Mouse (Mus musculus) heart, embryonic 14.5 days (tissue): ENCODE results near the gene Soga1. TPM values are rescaled to one million over a fixed set of nuclear protein-coding genes. Genes with fewer than 3 reads are reported as not detected.
A peak's percentile ranks its signal among the peaks of the same experiment; 100 is the strongest.

Source experiments
- ATAC-seq: fragments of 200-750 bp; cut with Nextera tagmentation; 2 replicates; pipeline ENCODE4 v1.8.0; 2017; ENCODE audit warnings: low read depth, moderate TSS enrichment; ENCODE audit not compliant: insufficient number of reproducible peaks, insufficient read depth, low FRiP score
- H3K27ac ChIP-seq, 2 experiments: fragments of 200-500 bp in 1 of 2; fragments of 300-500 bp in 1 of 2; sonication (generic) in 1 of 2; replicated peaks in 1 of 2; 2 replicates each; pipeline ENCODE4 v1.5.1; 2012 to 2014; ENCODE audit warnings: low read depth in 2 of 2, low read length in 2 of 2, control low read depth in 1 of 2, mild to moderate bottlenecking in 1 of 2, mixed read lengths in 1 of 2; ENCODE audit not compliant: control insufficient read depth in 1 of 2, insufficient read depth in 1 of 2
- H3K27me3 ChIP-seq: fragments of 300-500 bp; sonication (generic); 2 replicates; pipeline ENCODE4 v1.6.1; 2014; ENCODE audit warnings: mild to moderate bottlenecking, low read length, control low read depth; ENCODE audit not compliant: control insufficient read depth, insufficient read depth
- H3K36me3 ChIP-seq: fragments of 300-500 bp; sonication (generic); 2 replicates; pipeline ENCODE4 v1.6.1; 2014; ENCODE audit warnings: mild to moderate bottlenecking, control low read depth, low read length, mixed read lengths; ENCODE audit not compliant: control insufficient read depth, insufficient read depth
- H3K4me1 ChIP-seq, 2 experiments: fragments of 200-500 bp in 1 of 2; fragments of 300-500 bp in 1 of 2; sonication (generic) in 1 of 2; 2 replicates each; pipeline ENCODE4 v1.6.1; 2012 to 2014; ENCODE audit warnings: low read length in 2 of 2, control low read depth in 1 of 2, mixed read lengths in 1 of 2; ENCODE audit not compliant: control insufficient read depth in 2 of 2, insufficient read depth in 2 of 2
- H3K4me2 ChIP-seq: fragments of 300-500 bp; sonication (generic); 2 replicates; pipeline ENCODE4 v1.6.1; 2014; ENCODE audit warnings: mild to moderate bottlenecking, low read length
- H3K4me3 ChIP-seq, 2 experiments: fragments of 200-500 bp in 1 of 2; fragments of 300-500 bp in 1 of 2; sonication (generic) in 1 of 2; 2 replicates each; pipeline ENCODE4 v1.5.1; 2012 to 2014; ENCODE audit warnings: low read length in 2 of 2, mild to moderate bottlenecking in 2 of 2, control low read depth in 1 of 2, low read depth in 1 of 2, moderate library complexity in 1 of 2; ENCODE audit not compliant: control insufficient read depth in 1 of 2, insufficient read depth in 1 of 2
- H3K9ac ChIP-seq: fragments of 300-500 bp; sonication (generic); 2 replicates; pipeline ENCODE4 v1.6.1; 2014; ENCODE audit warnings: mild to moderate bottlenecking, low read length
- H3K9me3 ChIP-seq: fragments of 300-500 bp; sonication (generic); 2 replicates; pipeline ENCODE4 v1.6.1; 2016; ENCODE audit warnings: low read length, control low read depth; ENCODE audit not compliant: control insufficient read depth
- WGBS: fragments of 180-500 bp; shearing (Covaris S2); extraction: QIAGEN DNeasy Blood & Tissue Kit; methylation state at CpG from one replicate; pipeline ENCODE4 v1.1.7; 2014; 5-methylcytosine and 5-hydroxymethylcytosine counted together
- polyA plus RNA-seq: library from polyadenylated mRNA; unstranded; fragments of >200 nt; fragmentation: Nextera tagmentation; extraction: Ambion mirVana; gene quantifications from 2 replicates; pipeline ENCODE4 v1.2.1, GENCODE M21; 2014

Gene Soga1
- polyA plus RNA-seq, 1 experiment from 2014 or later = 5.0 TPM

DNA sequence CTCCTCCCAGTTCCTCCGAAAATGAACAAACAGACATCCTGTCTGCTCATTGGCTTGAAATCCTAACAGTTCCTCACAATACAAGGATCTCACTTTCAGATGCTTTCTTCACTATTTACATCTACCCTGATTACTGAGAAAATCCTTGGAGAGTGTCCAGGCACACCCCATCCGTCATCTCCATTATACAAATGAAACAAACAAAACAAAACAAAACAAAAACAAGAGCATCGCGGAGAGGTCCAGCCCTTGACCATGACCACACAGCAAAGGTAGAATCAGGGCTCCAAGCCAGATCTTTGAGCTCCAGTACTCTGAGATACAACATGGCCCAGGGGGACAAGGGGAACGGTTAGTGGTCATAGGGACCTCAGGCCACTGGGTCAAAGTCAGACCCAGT is 4.3 kb downstream of the Soga1 start:
- ATAC-seq = no peak

DNA sequence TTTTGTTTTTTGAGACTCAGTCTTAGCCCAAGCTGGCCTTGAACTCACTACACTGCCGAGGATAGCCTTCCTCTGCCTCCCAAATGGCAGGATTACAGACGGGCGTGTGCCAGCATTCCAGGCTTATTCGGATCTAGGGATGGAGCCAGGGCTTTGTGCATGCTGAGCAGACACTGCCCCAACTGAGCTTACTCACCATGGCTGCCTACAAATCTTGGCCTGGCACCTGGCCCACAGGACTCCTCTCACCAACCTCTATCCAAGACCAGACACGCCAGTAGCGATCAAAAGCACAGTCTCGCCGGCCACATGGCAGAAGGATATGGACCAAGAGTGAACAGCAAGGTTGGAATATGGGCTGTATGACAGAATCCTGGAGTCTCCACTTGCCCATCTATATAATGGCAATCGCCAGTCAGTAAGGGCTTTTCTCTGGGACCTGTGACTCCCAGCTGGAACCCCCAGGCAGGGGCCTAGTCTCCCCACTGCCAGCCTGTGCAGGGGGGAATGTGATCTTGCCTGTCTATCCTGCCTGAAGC is 4.8 kb downstream of the Soga1 start:
- Histone ChIP-seq H3K27ac (peak overlapping the region in 1 of 2 experiments; percentile 28; a peak in 2 of 4 replicates), H3K9ac (0 out of 2 replicates have a peak overlapping the region, but pooled peaks have one; percentile 21), H3K36me3 (peaks cover 23% of the 10 kb centered on the region), H3K4me2 (peak overlapping the region; percentile 91; the same call in 1 of the 2 replicates), H3K4me1 (peaks cover 72 to 82% of the 10 kb centered on the region in 2 experiments), H3K9me3 (no peaks in the 10 kb centered on the region), H3K4me3 (no peak overlapping the region), H3K27me3 (no peaks in the 10 kb centered on the region)
- 74% methylated on average over 9 of the region's 9 CpGs for WGBS
- no peak for ATAC-seq

More for the DNA sequence above, 4.3 kb downstream of the Soga1 start:
- Histone ChIP-seq H3K4me2 (peak overlapping the region; percentile 91; the same call in 1 of the 2 replicates), H3K27me3 (no peaks in the 10 kb centered on the region), H3K4me3 (no peak overlapping the region), H3K4me1 (peaks cover 69 to 78% of the 10 kb centered on the region in 2 experiments), H3K36me3 (peaks cover 23% of the 10 kb centered on the region), H3K9me3 (no peaks in the 10 kb centered on the region), H3K27ac (peak overlapping the region in 1 of 2 experiments; percentile 94; a peak in 1 of 4 replicates), H3K9ac (0 out of 2 replicates have a peak overlapping the region, but pooled peaks have one; percentile 21)
- WGBS = 72% methylated on average over 5 of the region's 5 CpGs

DNA sequence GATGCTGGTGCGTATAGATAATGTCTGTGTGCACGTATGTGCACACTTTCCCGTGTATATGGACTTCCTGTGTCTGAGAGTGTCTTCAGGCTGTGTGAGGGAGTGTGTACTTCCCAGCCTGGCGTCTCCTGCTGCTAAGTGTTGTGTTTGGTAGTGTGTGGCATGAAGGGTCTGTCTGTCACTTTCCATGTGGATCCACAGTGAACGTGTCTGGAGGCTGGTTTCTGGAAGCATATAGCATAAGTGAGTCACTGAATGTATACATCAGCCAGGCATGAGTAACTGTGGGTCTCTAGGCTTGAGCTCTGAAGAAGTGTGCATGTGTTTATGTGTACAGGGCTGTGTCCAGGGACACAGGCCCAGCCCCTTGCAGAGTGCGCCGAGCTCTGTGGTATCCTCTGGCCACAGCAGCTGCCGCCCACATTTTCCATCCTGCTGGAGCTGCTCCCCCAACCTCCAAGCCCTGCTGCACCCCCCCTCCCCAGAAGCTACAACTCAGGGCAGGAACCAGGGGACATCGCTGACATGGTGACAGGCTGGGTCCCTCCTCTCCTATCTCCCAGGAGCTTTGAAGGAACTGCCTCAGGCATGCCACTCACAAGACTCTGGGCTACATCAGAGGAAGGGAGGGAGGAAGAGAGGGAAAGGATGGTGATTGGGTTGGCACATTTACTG is 5.5 kb downstream of the Soga1 start:
- Histone ChIP-seq H3K36me3 (peaks cover 23% of the 10 kb centered on the region), H3K4me3 (no peak overlapping the region), H3K4me1 (peaks cover 79 to 89% of the 10 kb centered on the region in 2 experiments), H3K27me3 (no peaks in the 10 kb centered on the region), H3K9me3 (no peaks in the 10 kb centered on the region), H3K9ac (no peak overlapping the region), H3K27ac (peak overlapping the region in 1 of 2 experiments; percentile 96; a peak in 1 of 4 replicates), H3K4me2 (no peak overlapping the region)
- 50% methylated on average over 9 of the region's 9 CpGs for WGBS
- ATAC-seq = no peak

DNA sequence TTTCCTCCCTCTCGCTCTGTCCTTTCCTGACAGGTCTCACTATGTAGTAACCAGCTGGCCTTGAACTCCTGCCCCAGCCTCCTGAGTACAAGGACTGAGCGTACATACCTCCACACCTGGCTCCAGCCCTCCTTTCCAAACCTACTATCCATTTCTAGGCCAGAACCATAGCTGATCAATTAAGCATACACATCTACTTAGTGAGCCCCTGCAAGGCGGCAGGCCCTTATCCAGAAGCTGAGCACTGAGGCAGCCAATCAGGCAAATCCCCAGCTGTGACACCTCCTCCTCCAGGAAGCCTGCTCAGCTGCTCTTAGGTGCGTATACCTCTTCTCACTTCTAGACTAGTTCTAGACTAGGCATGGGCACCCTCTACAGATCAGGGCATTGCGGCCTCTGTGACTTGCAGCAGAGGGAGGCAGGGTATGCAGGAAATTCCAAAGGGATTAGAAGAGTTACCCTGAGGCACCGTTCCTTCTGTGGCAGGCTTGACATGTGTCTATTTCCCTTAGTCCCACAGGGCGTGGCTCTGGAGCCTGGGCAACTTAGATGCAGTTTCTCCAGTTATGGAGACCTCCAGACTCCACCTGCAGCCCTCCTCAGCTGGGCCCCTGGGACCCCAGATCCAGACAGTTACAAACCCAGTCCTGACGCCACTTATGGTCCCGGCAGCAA is 6.6 kb downstream of the Soga1 start:
- 65% methylated on average over 9 of the region's 9 CpGs for WGBS
- H3K27ac ChIP-seq = peak overlapping the region; percentile 73 to 96
- H3K27me3 ChIP-seq = no peaks in the 10 kb centered on the region
- H3K4me3 ChIP-seq = no peak overlapping the region
- peaks cover 79 to 99% of the 10 kb centered on the region in 2 experiments for H3K4me1 ChIP-seq
- ATAC-seq = no peak
- no peak overlapping the region for H3K4me2 ChIP-seq
- H3K9ac ChIP-seq = peak overlapping the region; percentile 49; the same call in 1 of the 2 replicates
- peaks cover 23% of the 10 kb centered on the region for H3K36me3 ChIP-seq
- no peaks in the 10 kb centered on the region for H3K9me3 ChIP-seq

DNA sequence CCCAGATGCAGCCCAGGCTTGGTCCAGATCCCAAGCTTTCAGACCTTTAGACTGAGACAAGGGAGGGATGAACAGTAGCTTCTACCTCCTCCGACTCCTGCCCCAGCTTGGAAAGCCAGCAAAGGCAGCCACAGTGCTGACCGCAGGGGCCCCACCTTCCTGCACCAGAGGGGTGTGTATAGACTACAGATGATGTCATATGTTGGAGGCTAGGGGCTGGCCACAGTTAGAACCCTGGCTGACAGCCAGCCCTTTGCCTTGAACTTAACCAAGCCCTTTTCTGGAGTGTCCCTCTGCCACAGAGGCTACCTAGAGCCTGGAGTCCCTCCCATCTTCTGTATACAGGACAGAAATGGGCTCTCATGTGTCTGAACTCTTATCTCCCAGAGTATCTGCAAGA is 7.5 kb downstream of the Soga1 start:
- H3K4me1 ChIP-seq = peaks cover 76 to 99% of the 10 kb centered on the region in 2 experiments
- ATAC-seq = peak; percentile 73
- no peaks in the 10 kb centered on the region for H3K9me3 ChIP-seq
- H3K36me3 ChIP-seq = peaks cover 19% of the 10 kb centered on the region
- no peaks in the 10 kb centered on the region for H3K27me3 ChIP-seq
- H3K9ac ChIP-seq = peak overlapping the region; percentile 70
- peak overlapping the region; percentile 92 to 96 for H3K27ac ChIP-seq
- 5% methylated on average over 2 of the region's 2 CpGs for WGBS
- peak overlapping the region; percentile 45 for H3K4me2 ChIP-seq
- H3K4me3 ChIP-seq = no peak overlapping the region

DNA sequence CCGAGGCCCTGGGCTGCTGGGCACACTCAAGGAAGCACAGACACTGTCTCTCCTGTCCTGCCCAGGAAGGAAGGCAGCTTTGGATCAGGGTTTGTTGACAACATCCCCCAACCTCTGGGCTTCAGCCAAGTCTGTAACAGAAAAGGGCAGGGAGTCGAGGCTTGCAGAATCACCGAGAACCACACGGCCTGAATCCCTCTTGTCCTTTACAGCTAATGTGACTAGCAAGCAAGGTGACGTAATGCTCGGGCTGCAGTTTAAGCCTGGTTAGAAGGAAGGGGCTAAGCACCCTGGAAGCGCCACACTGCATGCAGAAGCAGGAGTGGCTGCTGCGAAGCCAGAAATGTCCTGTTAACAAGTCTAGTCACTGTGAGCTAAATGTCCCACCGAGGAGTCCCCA is 8.7 kb downstream of the Soga1 start:
- peak; percentile 20; the same call in 1 of the 2 replicates for ATAC-seq
- WGBS = 5% methylated on average over 8 of the region's 9 CpGs

DNA sequence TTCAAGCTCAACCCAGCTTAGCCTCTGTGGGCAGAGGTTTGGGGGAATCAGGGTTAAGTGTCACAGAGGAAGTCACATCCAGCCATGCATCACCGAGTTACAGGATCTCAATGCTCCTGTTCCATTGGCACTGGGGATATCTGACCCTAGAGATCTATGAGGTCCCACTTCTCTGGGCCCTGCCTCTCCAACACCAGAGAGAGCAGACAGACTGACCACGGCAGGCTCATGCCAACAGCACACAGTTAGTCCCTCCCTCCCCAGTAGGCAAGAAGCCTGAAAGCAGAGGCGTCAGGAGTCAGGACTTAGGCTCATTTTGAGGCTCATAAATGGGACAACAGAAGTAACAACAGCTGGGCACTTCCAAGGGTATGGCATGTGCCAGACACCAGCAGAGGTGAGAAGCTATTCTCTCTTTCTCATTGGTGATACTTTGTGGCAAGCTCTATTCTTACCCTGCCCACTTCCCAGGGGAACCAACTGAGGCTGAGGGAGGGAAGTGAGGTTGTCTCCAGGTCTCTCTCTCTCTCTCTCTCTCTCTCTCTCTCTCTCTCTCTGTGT is 9.2 kb downstream of the Soga1 start:
- peak overlapping the region; percentile 92 to 96 for H3K27ac ChIP-seq
- no peak overlapping the region for H3K4me3 ChIP-seq
- WGBS = 13% methylated on average over 3 of the region's 3 CpGs
- H3K36me3 ChIP-seq = peaks cover 12% of the 10 kb centered on the region
- H3K27me3 ChIP-seq = no peaks in the 10 kb centered on the region
- peaks cover 77 to 99% of the 10 kb centered on the region in 2 experiments for H3K4me1 ChIP-seq
- H3K4me2 ChIP-seq = peak overlapping the region; percentile 45
- no peak for ATAC-seq
- peak overlapping the region; percentile 70 for H3K9ac ChIP-seq
- H3K9me3 ChIP-seq = no peaks in the 10 kb centered on the region

More for the DNA sequence above, 8.7 kb downstream of the Soga1 start:
- Histone ChIP-seq H3K4me1 (peaks cover 73 to 99% of the 10 kb centered on the region in 2 experiments), H3K4me3 (no peak overlapping the region), H3K27ac (peak overlapping the region; percentile 92 to 96), H3K4me2 (peak overlapping the region; percentile 45), H3K27me3 (no peaks in the 10 kb centered on the region), H3K9ac (peak overlapping the region; percentile 70), H3K9me3 (no peaks in the 10 kb centered on the region), H3K36me3 (peaks cover 12% of the 10 kb centered on the region)
